Mouse (Mus musculus): ENCODE data around the gene Phex. TPM values are rescaled to one million over a fixed set of nuclear protein-coding genes. Genes with fewer than 3 reads are reported as not detected.

Phex gene
- total and polyA plus RNA-seq, 3 experiments, result 0.01 to 0.12 TPM; not detected in 1

DNA sequence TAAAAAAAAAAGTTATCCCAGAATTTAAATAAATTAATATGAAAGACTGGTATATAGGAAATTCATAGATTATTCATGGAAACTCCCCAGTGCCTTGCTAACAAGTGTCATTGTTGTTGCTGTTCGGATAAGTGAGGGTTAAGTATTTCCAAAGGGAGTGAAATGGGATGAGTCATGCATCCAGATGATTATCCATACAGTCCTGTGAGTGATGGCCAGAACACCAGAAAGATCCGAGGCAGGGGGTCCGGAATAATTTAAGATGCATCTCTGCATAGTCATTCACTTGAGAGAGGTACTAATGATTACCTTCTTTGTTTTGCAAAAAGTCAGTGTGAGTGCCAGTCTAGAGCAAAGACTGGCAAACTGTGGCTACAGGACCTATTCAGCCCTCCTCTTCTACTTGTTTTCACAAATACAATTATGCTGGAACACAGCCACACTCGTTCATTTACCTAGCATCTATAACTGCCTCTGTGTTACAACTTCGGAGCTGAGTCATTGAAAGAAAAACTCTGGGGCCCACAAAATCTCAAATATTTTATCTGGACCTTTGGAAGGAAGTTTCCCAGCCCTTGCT is 145.3 kb downstream of the Phex start:
- Histone ChIP-seq H3K27me3 (ENCODE audit: control insufficient read depth in 1 of 2, insufficient read depth in 2 of 2, low read length in 2 of 2) (no peaks in the 10 kb centered on the region), H3K27ac (ENCODE audit: control insufficient read depth, low read depth, low read length) (no peak overlapping the region), H3K9me3 (replicated peaks; ENCODE audit: insufficient read depth, low read length) (no peaks in the 10 kb centered on the region), H3K9ac (ENCODE audit: control insufficient read depth, low read depth, low read length, poor library complexity, severe bottlenecking) (no peak overlapping the region), H3K4me3 (ENCODE audit: control insufficient read depth in 1 of 2, insufficient read depth in 1 of 2, low read depth in 2 of 2, low read length in 2 of 2) (no peak overlapping the region), H3K4me1 (ENCODE audit: control insufficient read depth in 1 of 2, insufficient read depth in 2 of 2, low read length in 2 of 2) (no peaks in the 10 kb centered on the region), H3K36me3 (ENCODE audit: control insufficient read depth in 1 of 2, insufficient read depth in 2 of 2, low read length in 2 of 2) (no peaks in the 10 kb centered on the region), H3K79me2 (ENCODE audit: control insufficient read depth, insufficient read depth, low read length, poor library complexity) (no peaks in the 10 kb centered on the region)
- TF ChIP-seq CHD1 (IDR thresholded peaks at IDR 0.05; ENCODE audit: low read depth, low read length) (no peak), GATA1 (IDR thresholded peaks at IDR 0.05; ENCODE audit: low read depth, low read length) (no peak), BHLHE40 (IDR thresholded peaks at IDR 0.05; ENCODE audit: borderline replicate concordance, low read depth, low read length) (no peak), POLR2AphosphoS5 (IDR thresholded peaks at IDR 0.05; ENCODE audit: borderline replicate concordance, low read depth, low read length) (no peak), POLR2AphosphoS2 (IDR thresholded peaks at IDR 0.05; ENCODE audit: low read length) (no peak), POLR2A (IDR thresholded peaks at IDR 0.05; ENCODE audit: control insufficient read depth in 1 of 2, insufficient read depth in 1 of 2, low read depth in 1 of 2, low read length in 2 of 2, poor library complexity in 1 of 2) (no peak), ZMIZ1 (IDR thresholded peaks at IDR 0.05; ENCODE audit: low read depth, low read length) (no peak), EP300 (IDR thresholded peaks at IDR 0.05; ENCODE audit: low read depth in 1 of 2, low read length in 2 of 2) (no peak), ETS1 (IDR thresholded peaks at IDR 0.05; ENCODE audit: low read depth, low read length) (no peak), MEF2A (IDR thresholded peaks at IDR 0.05; ENCODE audit: extremely low read depth, insufficient replicate concordance, low read depth, low read length, poor library complexity, severe bottlenecking) (no peak)
- DNase-seq (ENCODE audit: low read depth, low spot score), result no peak

DNA sequence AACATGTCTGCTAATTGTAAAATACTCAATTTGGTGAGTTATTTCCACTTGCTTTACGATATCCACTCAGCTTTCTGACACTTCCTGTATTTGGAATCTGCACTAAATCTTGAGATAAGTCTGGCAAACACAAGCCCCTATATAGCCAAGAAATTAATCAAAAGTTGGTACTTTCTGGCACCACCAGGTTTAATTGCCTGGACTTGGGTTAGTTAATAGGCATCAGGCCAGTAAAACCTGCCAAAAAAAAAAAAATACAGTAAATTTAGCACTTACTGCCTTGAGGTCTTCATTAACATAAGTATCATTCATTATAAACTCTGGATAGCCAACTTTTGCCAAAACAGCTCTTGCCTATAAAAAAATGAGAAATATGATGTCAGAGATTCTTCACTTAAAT is 147.0 kb downstream of the Phex start:
- H3K4me3 ChIP-seq (ENCODE audit: control insufficient read depth in 1 of 2, insufficient read depth in 1 of 2, low read depth in 2 of 2, low read length in 2 of 2), result no peak overlapping the region
- no peak for TF ChIP-seq NRF1 (IDR thresholded peaks at IDR 0.05; ENCODE audit: insufficient read depth, low read depth, low read length, poor library complexity, severe bottlenecking)
- TF ChIP-seq ZMIZ1 (IDR thresholded peaks at IDR 0.05; ENCODE audit: low read depth, low read length), result no peak
- TF ChIP-seq MAFK (IDR thresholded peaks at IDR 0.05; ENCODE audit: borderline replicate concordance, low read depth, low read length), result no peak
- no peak for TF ChIP-seq CHD2 (IDR thresholded peaks at IDR 0.05; ENCODE audit: low read length)
- TF ChIP-seq RCOR1 (IDR thresholded peaks at IDR 0.05; ENCODE audit: low read depth, low read length), result no peak
- TF ChIP-seq MYB (IDR thresholded peaks at IDR 0.05; ENCODE audit: low read depth, low read length), result no peak
- TF ChIP-seq ZC3H11A (IDR thresholded peaks at IDR 0.05; ENCODE audit: low read depth, low read length), result no peak
- no peak for TF ChIP-seq UBTF (IDR thresholded peaks at IDR 0.05; ENCODE audit: borderline replicate concordance, insufficient read depth, low read depth, low read length)
- TF ChIP-seq MAX (IDR thresholded peaks at IDR 0.05; ENCODE audit: low read length), result no peak
- TF ChIP-seq RAD21 (IDR thresholded peaks at IDR 0.05; ENCODE audit: low read depth, low read length), result no peak
- no peak for TF ChIP-seq KAT2A (conservative IDR thresholded peaks at IDR 0.05; ENCODE audit: low read depth, low read length)
- TF ChIP-seq HCFC1 (IDR thresholded peaks at IDR 0.05; ENCODE audit: low read depth, low read length), result no peak
- TF ChIP-seq USF2 (IDR thresholded peaks at IDR 0.05; ENCODE audit: borderline replicate concordance in 1 of 2, insufficient read depth in 1 of 2, low read depth in 1 of 2, low read length in 2 of 2), result no peak
- no peaks in the 10 kb centered on the region for H3K27me3 ChIP-seq (ENCODE audit: control insufficient read depth in 1 of 2, insufficient read depth in 2 of 2, low read length in 2 of 2)
- no peaks in the 10 kb centered on the region for H3K79me2 ChIP-seq (ENCODE audit: control insufficient read depth, insufficient read depth, low read length, poor library complexity)
- no peak overlapping the region for H3K27ac ChIP-seq (ENCODE audit: control insufficient read depth, low read depth, low read length)
- H3K4me1 ChIP-seq (ENCODE audit: control insufficient read depth in 1 of 2, insufficient read depth in 2 of 2, low read length in 2 of 2), result no peaks in the 10 kb centered on the region
- H3K9me3 ChIP-seq (replicated peaks; ENCODE audit: insufficient read depth, low read length), result no peaks in the 10 kb centered on the region
- DNase-seq (ENCODE audit: low read depth, low spot score), result no peak
- H3K9ac ChIP-seq (ENCODE audit: control insufficient read depth, low read depth, low read length, poor library complexity, severe bottlenecking), result no peak overlapping the region
- H3K36me3 ChIP-seq (ENCODE audit: control insufficient read depth in 1 of 2, insufficient read depth in 2 of 2, low read length in 2 of 2), result no peaks in the 10 kb centered on the region
